Mouse (Mus musculus) B cell, adult 2 months (primary cell): Measurements from ENCODE around the gene Dld.

Experiments
- DNase-seq, 2 experiments: peaks; one replicate each; pipeline ENCODE4 v3.0.0; 2022

The Dld gene

DNA sequence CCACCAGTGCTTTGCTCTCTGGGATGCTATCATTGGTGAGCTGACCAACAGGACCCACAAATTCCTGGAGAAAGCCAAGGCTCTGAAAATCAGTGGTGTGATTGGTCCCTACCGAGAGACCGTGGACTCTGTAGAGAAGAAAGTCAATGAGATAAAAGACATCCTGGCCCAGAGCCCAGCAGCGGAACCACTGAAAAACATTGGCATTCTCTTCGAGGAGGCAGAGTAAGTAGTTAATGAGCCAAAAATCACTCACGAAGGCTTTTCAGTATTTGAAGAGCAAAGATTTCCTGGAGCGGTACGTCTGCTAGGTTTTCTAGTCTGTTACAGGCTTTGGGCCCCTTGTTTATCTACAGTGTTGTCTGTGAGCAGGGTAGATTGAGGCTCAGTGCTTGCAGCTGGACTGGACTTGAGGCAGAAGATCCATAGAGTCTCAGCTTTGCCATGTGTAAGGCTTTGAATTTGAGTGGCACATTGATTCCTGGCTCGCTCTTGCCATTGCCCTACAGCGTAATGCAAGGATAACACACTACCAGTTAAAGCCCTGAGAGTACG lies 32.8 kb downstream of the Dld start:
- no peak for DNase-seq

- DNase-seq = no peak
Measured at GRCm38 (mm10) chr12:31317670-31318408, 33.4 kb downstream of the Dld start.

- DNase-seq = no peak
Measured at GRCm38 (mm10) chr12:31315961-31316360, 35.3 kb downstream of the Dld start.

DNA sequence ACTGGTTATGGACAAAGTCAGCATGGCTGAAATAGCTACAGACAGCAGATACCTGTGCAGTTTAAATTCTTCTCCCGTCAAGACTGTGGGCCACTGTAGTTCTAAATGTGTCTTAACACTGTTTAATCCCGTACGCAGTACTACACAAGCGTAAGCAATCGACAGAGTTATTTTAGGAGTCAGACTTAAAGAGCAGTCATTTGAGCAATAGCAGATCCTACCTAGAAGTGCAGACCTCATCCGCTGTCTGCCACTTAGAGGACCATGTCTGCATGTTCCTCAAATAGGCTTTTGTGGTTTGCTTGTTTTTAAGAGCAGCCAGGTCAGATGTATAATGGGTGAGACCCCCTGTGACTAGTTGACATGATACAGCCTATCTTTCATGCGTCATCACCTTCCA lies 36.9 kb downstream of the Dld start:
- DNase-seq = no peak

- no peak for DNase-seq
Measured at GRCm38 (mm10) chr12:31313136-31313535, 38.1 kb downstream of the Dld start.

GRCm38 (mm10) chr12:31312281-31312680 lies 39.0 kb downstream of the Dld start:
- no peak for DNase-seq

DNA sequence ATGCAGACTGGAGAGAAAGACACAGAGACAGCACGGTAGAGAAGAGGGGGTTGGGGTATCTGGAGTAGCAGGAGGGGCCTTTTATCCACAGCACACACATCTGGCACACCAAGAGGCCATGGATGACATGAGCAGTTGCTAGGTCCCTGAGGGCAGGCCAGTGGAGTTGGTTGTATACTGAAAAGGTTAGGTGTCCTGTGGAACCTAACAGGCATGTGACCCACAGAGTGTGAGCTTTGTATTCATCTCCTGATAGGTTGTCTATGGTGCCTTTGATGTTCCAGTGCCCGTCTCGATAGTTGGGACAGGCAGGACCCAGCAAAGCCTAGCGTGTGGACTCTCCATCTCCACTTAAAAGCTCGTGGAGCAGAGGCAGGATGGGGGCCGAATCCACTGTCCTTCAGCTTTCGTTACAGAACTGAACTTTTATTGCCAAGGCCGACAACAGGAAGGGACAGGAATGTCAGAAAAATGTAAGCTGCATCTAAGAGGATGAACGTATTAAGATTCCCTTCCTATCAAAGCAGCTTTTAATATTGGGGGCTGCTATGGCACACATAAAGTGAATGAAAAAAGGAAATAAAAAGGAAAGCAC lies 39.5 kb downstream of the Dld start:
- DNase-seq = no peak

DNA sequence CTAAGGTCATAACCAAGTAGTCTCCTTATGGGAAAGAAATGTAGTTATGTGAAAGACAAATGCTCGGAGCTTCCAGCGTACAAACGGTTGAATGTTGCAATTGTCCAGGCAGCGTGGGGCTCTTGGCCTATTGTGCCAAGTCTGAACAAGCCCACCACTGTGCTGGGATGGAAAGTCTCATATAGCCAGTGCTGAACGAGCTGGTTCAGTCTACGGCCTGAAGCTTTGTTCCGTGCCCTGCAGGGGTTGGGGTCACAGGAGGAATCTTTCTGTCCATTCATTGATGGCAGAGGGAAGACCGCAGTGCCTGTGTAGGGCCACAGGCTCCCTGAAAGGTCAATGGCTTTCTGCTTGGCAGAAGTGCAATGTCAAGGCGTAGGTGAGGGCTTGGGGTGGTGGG lies 40.6 kb downstream of the Dld start:
- DNase-seq = no peak

- DNase-seq = no peak
Measured at GRCm38 (mm10) chr12:31307756-31308155, 43.5 kb downstream of the Dld start.

- no peak for DNase-seq
Measured at GRCm38 (mm10) chr12:31307011-31307410, 44.2 kb downstream of the Dld start.

DNA sequence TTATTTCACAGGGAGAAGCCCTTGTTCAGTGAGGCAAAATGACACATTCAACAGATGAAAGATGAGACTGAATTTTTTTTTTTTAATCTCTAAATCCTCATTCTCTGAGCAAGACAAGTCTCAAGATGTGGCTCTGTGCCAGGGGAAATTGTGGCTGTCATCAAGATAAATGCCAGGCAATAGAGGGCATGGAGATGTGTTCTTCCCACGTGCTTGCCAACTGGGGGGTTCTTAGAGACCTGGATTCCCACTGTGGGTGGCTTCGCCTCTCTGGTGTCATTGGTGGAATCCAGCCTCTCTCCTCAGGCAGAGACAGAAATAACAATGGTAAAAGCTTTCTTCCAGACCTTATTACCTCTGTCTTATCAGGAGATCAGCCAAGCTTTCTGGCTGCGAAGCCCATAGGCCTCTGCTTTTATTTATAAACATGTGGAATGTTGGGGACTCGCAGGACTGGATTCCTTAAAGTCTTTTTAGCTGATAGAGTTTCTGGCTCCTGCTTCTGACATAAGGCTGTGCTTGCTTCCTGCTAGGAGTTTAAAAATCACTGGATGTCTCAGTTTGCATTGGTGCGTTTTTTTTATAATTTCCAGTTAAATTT lies 45.1 kb downstream of the Dld start:
- no peak for DNase-seq

- DNase-seq = no peak
Measured at GRCm38 (mm10) chr12:31302766-31303511, 48.3 kb downstream of the Dld start.

DNA sequence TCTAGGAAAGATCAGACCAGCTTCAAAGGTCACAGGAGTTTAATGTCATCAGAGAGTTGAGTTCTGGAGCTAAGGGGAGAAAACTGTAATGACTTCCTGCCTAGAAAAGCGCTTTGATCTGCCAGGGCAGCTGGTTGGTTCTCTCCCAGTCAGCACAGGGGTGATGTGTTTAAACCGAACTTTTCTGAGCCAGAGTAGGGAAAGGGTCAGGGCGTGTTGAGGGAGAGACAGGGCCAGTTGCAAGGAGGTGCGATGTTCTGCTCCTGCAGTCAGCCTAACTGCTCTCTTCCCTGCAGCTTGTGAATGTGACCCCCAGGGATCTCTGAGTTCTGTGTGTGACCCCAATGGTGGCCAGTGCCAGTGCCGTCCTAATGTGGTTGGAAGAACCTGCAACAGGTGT lies 49.0 kb downstream of the Dld start:
- DNase-seq = no peak

GRCm38 (mm10) chr12:31300276-31300675 lies 51.0 kb downstream of the Dld start:
- DNase-seq = no peak

- no peak for DNase-seq
Measured at GRCm38 (mm10) chr12:31299676-31300197, 51.5 kb downstream of the Dld start.

- no peak for DNase-seq
Measured at GRCm38 (mm10) chr12:31299126-31299525, 52.1 kb downstream of the Dld start.

DNA sequence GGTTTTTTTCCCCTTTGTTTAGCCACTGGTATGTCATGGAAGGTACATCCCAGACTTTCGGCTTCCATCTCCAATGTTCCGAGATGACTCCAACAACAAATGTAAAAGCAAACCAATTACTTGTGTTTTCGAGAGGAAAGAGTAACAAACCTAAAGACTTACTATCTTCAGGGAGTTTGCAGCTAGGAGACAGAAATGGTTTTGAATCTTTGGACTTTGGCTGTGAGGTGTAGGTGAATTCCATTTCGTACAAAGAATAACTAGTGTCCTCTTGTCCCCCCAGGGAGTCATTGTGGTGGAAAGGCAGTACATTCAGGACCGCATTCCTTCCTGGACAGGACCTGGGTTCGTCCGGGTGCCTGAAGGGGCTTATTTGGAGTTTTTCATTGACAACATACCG lies 52.7 kb downstream of the Dld start:
- no peak for DNase-seq

DNA sequence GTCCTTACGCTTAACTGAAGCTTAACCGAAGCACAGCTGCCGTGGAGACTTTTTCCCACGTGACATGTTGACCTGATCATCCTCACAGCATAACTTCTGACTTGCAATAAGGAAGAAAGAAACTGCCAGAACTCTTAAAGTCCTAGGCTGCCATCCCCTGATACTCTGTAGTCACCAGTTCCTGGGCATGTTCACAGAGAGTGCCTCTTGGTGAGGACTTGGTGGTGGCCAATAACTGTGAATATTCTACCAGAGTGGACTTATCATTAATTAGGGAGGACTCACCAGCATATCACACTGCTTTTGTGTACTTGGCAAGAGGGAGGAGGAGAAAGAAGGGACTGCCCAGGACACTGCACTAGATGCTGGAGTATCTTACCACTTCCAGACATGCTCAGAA lies 53.1 kb downstream of the Dld start:
- no peak for DNase-seq

DNA sequence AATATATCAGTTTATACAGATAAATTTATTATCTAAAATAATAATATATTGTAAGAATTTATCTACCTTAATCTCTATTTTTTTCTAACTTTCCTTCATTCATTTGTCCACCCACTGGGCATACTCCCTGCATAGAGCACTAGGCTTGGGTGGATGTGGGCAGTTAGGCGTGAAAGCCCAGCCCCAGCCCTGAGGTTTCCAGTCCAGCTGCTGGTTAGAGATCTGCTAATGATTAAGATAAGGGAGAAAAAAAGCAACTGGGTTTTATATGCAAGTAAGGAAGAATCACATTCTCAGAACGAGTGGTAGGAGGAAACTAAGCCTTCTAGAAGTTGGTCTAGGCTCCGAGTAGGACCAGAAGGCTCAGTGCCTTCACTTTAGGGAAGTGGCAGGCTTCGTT lies 55.2 kb downstream of the Dld start:
- DNase-seq = no peak

DNA sequence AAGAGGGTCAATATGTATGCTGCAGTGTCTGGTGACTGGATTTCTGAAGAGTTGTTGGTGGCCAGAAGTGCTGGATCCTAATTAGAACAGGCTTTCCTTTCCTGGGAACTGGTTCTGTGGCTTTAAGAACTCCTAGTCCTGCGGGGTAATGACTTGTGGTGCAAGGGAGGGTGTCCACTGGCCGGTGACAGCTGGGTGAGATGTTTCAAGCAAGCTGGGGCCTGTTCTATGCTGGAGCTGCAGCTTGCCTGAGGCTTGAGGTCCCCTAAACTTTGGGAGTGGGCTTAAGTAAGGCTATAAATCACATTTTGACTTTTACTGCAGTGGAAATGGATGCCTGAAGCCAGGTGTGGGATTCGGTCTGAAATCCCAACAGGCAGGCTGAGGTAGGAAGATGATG lies 55.7 kb downstream of the Dld start:
- no peak for DNase-seq

DNA sequence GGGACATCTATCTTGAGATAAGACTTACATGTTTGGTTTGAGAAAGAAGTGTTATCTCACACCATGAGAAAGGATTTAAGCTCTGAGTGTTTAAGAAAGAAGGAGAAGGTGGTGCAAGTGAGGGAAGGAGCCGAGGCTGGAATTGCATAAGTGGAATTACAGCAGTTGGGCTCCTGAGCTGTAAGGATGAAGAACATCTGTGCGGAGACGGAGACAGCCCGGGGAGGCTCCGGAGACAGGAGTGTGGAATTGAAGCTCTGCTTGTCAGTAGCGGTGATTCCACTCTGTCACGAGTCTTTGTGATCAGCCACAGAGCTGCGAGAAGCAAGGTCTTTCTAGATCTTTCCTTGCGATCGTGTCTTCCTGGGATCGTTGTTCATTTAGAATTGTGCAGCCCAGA lies 56.3 kb downstream of the Dld start:
- no peak for DNase-seq

- no peak for DNase-seq
Measured at GRCm38 (mm10) chr12:31294526-31294925, 56.7 kb downstream of the Dld start.
